Mouse (Mus musculus) liver, embryonic 11.5 days (tissue): ENCODE measurements around the gene Tceanc. TPM values are rescaled to one million over a fixed set of nuclear protein-coding genes. Genes with fewer than 3 reads are reported as not detected.

ENCODE experiments used
- ATAC-seq: fragments of 200-750 bp; cut with Nextera tagmentation; replicated peaks from 2 replicates; pipeline ENCODE4 v1.8.0; 2017; ENCODE audit warnings: moderate number of reproducible peaks, mild to moderate bottlenecking, moderate TSS enrichment, moderate library complexity; ENCODE audit not compliant: low FRiP score
- DNase-seq: peaks from one replicate; pipeline ENCODE4 v3.0.0-alpha.2; 2017; ENCODE audit warnings: low spot score
- H3K27ac ChIP-seq: fragments of 300-500 bp; sonication (generic); 2 replicates; pipeline ENCODE4 v1.5.1; 2014; ENCODE audit warnings: mild to moderate bottlenecking, low read depth, low read length, control low read depth
- H3K27me3 ChIP-seq: fragments of 300-500 bp; sonication (generic); replicated peaks from 2 replicates; pipeline ENCODE4 v1.6.1; 2014; ENCODE audit warnings: low read length, mixed read lengths; ENCODE audit not compliant: control insufficient read depth, insufficient read depth
- H3K36me3 ChIP-seq: fragments of 300-500 bp; sonication (generic); 2 replicates; pipeline ENCODE4 v1.6.1; 2014; ENCODE audit warnings: mild to moderate bottlenecking, low read length, moderate library complexity, mixed read lengths; ENCODE audit not compliant: control insufficient read depth, insufficient read depth
- H3K4me1 ChIP-seq: fragments of 300-500 bp; sonication (generic); replicated peaks from 2 replicates; pipeline ENCODE4 v1.6.1; 2014; ENCODE audit warnings: low read length, mixed read lengths; ENCODE audit not compliant: control insufficient read depth, insufficient read depth
- H3K4me2 ChIP-seq: fragments of 300-500 bp; sonication (generic); 2 replicates; pipeline ENCODE4 v1.6.1; 2014; ENCODE audit warnings: mild to moderate bottlenecking, control low read depth, moderate library complexity
- H3K4me3 ChIP-seq: fragments of 300-500 bp; sonication (generic); 2 replicates; pipeline ENCODE4 v1.5.1; 2014; ENCODE audit warnings: low read depth, low read length, control low read depth
- H3K9ac ChIP-seq: fragments of 300-500 bp; sonication (generic); 2 replicates; pipeline ENCODE4 v1.6.1; 2014; ENCODE audit warnings: low read depth, low read length, control low read depth
- H3K9me3 ChIP-seq: fragments of 300-500 bp; sonication (generic); 2 replicates; pipeline ENCODE4 v1.6.1; 2016; ENCODE audit warnings: low read length, inconsistent platforms, mixed read lengths; ENCODE audit not compliant: control insufficient read depth
- WGBS: fragments of 180-500 bp; shearing (Covaris S2); extraction: QIAGEN DNeasy Blood & Tissue Kit; methylation state at CpG from one replicate; pipeline ENCODE4 v1.1.7; 2014; 5-methylcytosine and 5-hydroxymethylcytosine counted together
- polyA plus RNA-seq: library from polyadenylated mRNA; unstranded; fragments of >200 nt; fragmentation: Nextera tagmentation; extraction: Ambion mirVana; gene quantifications from 2 replicates; pipeline ENCODE4 v1.2.1, GENCODE M21; 2014

The Tceanc gene
- polyA plus RNA-seq, 1 experiment from 2014 or later = 6.0 TPM

DNA sequence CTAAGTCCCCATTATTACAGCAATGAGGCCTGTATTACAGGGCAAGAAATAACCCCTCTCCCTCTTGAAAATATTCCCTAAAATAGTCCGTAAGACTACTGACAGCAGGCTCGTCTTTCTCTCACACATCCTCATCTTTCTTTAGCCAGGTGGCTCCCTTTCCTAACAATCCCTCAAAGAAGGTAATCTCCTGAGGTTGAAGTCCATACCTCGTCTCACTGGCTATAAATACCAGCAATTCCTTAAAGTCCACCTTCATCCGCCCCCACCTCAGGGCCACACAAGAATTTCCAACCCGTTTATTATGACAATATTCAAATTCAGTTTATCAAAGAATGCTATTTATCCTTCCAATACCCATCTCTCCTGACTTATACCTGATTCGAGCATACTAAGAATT is 45.8 kb downstream of the Tceanc start:
- ATAC-seq = no peak
- Histone ChIP-seq H3K4me1 (no peaks in the 10 kb centered on the region), H3K9me3 (no peaks in the 10 kb centered on the region), H3K36me3 (no peaks in the 10 kb centered on the region; the same call in 1 of the 2 replicates), H3K4me2 (no peak overlapping the region), H3K27ac (no peak overlapping the region), H3K27me3 (no peaks in the 10 kb centered on the region), H3K9ac (no peak overlapping the region), H3K4me3 (no peak overlapping the region)
- DNase-seq = no peak
- whole genome bisulfite sequencing = 79% methylated on average over 6 of the region's 6 CpGs

- WGBS = 90% methylated on average over 7 of the region's 7 CpGs
- no peak for ATAC-seq
- no peak for DNase-seq
- Histone ChIP-seq H3K9me3 (no peaks in the 10 kb centered on the region), H3K4me2 (no peak overlapping the region), H3K4me3 (no peak overlapping the region), H3K4me1 (no peaks in the 10 kb centered on the region), H3K27ac (no peak overlapping the region), H3K36me3 (no peaks in the 10 kb centered on the region), H3K27me3 (no peaks in the 10 kb centered on the region), H3K9ac (no peak overlapping the region)
Measured at GRCm38 (mm10) chrX:166468321-166468720, 50.0 kb downstream of the Tceanc start.

GRCm38 (mm10) chrX:166455525-166455924 is 62.8 kb downstream of the Tceanc start:
- WGBS = 79% methylated on average over 1 of the region's 1 CpGs
- Histone ChIP-seq H3K27me3 (no peaks in the 10 kb centered on the region; the same call in 1 of the 2 replicates), H3K9me3 (no peaks in the 10 kb centered on the region), H3K4me3 (no peak overlapping the region), H3K9ac (no peak overlapping the region), H3K27ac (no peak overlapping the region), H3K4me2 (no peak overlapping the region), H3K36me3 (0 out of 2 replicates have a peak, but pooled peaks cover 4% of the 10 kb centered on the region), H3K4me1 (no peaks in the 10 kb centered on the region)
- DNase-seq (no peak), ATAC-seq (no peak)

DNA sequence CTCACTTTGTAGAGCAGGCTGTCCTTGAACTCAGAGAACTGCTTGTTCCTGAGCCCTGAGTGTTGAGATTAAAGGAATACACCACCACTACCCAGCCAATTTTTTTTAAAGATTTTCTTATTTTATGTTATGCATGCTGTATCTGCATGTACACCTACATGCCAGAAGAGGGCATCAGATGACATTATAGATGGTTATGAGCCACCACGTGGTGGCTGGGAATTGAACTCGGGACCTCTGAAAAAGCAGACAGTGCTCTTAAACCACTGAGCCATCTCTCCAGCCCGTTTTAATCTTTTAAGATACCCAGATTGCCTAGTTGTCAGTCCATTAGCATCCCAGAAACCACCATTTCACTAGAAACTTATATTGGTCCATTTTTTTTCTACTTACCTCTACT is 64.0 kb downstream of the Tceanc start:
- 65% methylated on average over 3 of the region's 3 CpGs for WGBS
- H3K27me3 ChIP-seq = no peaks in the 10 kb centered on the region; the same call in 1 of the 2 replicates
- H3K9me3 ChIP-seq = no peaks in the 10 kb centered on the region
- H3K4me2 ChIP-seq = no peak overlapping the region
- no peak overlapping the region for H3K4me3 ChIP-seq
- no peak for ATAC-seq
- no peaks in the 10 kb centered on the region for H3K4me1 ChIP-seq
- H3K27ac ChIP-seq = no peak overlapping the region
- H3K9ac ChIP-seq = no peak overlapping the region
- H3K36me3 ChIP-seq = 0 out of 2 replicates have a peak, but pooled peaks cover 4% of the 10 kb centered on the region
- DNase-seq = no peak

DNA sequence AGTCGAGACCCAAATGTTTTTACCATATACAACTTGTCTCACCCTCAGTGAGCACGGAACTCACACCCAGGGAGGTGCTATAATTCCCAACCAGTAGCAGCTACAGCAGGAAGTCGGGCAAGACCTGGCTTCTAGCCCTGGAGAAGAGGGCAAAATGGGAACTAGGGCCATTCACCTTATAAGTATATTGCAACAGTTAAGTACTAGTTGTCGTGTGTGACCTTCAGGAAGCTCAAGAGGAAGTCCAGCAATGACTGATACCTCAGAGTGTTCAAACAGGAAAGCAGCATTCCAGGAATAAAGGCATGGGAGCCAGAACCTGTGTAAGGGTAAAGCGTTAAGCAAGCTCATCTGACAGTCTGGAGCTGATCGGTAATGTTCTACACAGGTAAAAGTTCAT is 64.8 kb downstream of the Tceanc start:
- no peak overlapping the region for H3K27ac ChIP-seq
- H3K4me2 ChIP-seq = no peak overlapping the region
- no peaks in the 10 kb centered on the region for H3K4me1 ChIP-seq
- ATAC-seq (no peak), DNase-seq (no peak)
- no peak overlapping the region for H3K9ac ChIP-seq
- H3K4me3 ChIP-seq = no peak overlapping the region
- H3K36me3 ChIP-seq = 0 out of 2 replicates have a peak, but pooled peaks cover 4% of the 10 kb centered on the region
- 66% methylated on average over 6 of the region's 6 CpGs for WGBS
- H3K9me3 ChIP-seq = no peaks in the 10 kb centered on the region
- peaks cover 3% of the 10 kb centered on the region for H3K27me3 ChIP-seq

Other genes with a start within 250 kb of the Tceanc start
- 24.0 and 25.4 TPM in 2 replicates for gene Trappc2, start 78.0 kb downstream of the Tceanc start, polyA plus RNA-seq
- gene Ofd1, start 77.9 kb downstream of the Tceanc start, polyA plus RNA-seq = 6.1 and 6.9 TPM in 2 replicates
- gene Rab9, start 38.7 kb downstream of the Tceanc start, polyA plus RNA-seq = 46.2 and 46.6 TPM in 2 replicates
- gene Egfl6, start 67.2 kb upstream of the Tceanc start, polyA plus RNA-seq = 2.3 and 2.8 TPM in 2 replicates